Mouse (Mus musculus) adrenal gland, postnatal 25 days (tissue): ENCODE results near the gene B3gnt3. TPM values are rescaled to one million over a fixed set of nuclear protein-coding genes. Genes with fewer than 3 reads are reported as not detected.

Experiments used
- total RNA-seq: library from RNA; stranded (reverse); gene quantifications from 2 replicates; pipeline ENCODE4 v1.2.3, GENCODE M21; 2021

B3gnt3 gene
- total RNA-seq, 1 experiment from 2014 or later: 4.8 TPM

Other genes with a start within 250 kb of the B3gnt3 start
- gene Abhd8, start 238.1 kb downstream of the B3gnt3 start, total RNA-seq: 63.0 and 82.8 TPM in 2 replicates
- 109 and 113 TPM in 2 replicates for gene Mrpl34, start 236.8 kb downstream of the B3gnt3 start, total RNA-seq
- 62.5 and 64.7 TPM in 2 replicates for gene Dda1, start 232.6 kb downstream of the B3gnt3 start, total RNA-seq
- 17.3 and 23.3 TPM in 2 replicates for gene Ano8, start 215.8 kb downstream of the B3gnt3 start, total RNA-seq
- 26.5 and 28.7 TPM in 2 replicates for gene Gtpbp3, start 213.7 kb downstream of the B3gnt3 start, total RNA-seq
- gene Plvap, start 190.0 kb downstream of the B3gnt3 start, total RNA-seq: 167 and 192 TPM in 2 replicates
- not detected in 2 replicates for gene Ccdc194, start 176.1 kb downstream of the B3gnt3 start, total RNA-seq
- gene Bst2, start 164.3 kb downstream of the B3gnt3 start, total RNA-seq: 66.0 and 70.2 TPM in 2 replicates
- 62.3 and 73.7 TPM in 2 replicates for gene Mvb12a, start 158.9 kb downstream of the B3gnt3 start, total RNA-seq
- 5.0 and 8.9 TPM in 2 replicates for gene Tmem221, start 142.9 kb downstream of the B3gnt3 start, total RNA-seq
- 1.1 TPM in 2 replicates for gene Nxnl1, start 135.2 kb downstream of the B3gnt3 start, total RNA-seq
- 156 and 167 TPM in 2 replicates for gene Slc27a1, start 132.9 kb downstream of the B3gnt3 start, total RNA-seq
- gene Pgls, start 109.6 kb downstream of the B3gnt3 start, total RNA-seq: 145 and 153 TPM in 2 replicates
- gene Fam129c, start 104.1 kb downstream of the B3gnt3 start, total RNA-seq: 4.0 TPM in 2 replicates
- 64.6 and 66.2 TPM in 2 replicates for gene Colgalt1, start 90.8 kb downstream of the B3gnt3 start, total RNA-seq
- 8.3 and 8.4 TPM in 2 replicates for gene Unc13a, start 30.0 kb downstream of the B3gnt3 start, total RNA-seq
- gene Jak3, start 25.5 kb downstream of the B3gnt3 start, total RNA-seq: 11.7 and 14.3 TPM in 2 replicates
- 6.1 and 7.8 TPM in 2 replicates for gene Insl3, start 12.6 kb downstream of the B3gnt3 start, total RNA-seq
- gene Fcho1, start 23.9 kb upstream of the B3gnt3 start, total RNA-seq: 2.2 and 2.6 TPM in 2 replicates
- gene Zfp709, start 180.2 kb upstream of the B3gnt3 start, total RNA-seq: 8.3 and 9.0 TPM in 2 replicates
- 8.3 and 9.8 TPM in 2 replicates for gene Zfp882, start 206.8 kb upstream of the B3gnt3 start, total RNA-seq
- 31.3 and 38.1 TPM in 2 replicates for gene Zfp617, start 206.8 kb upstream of the B3gnt3 start, total RNA-seq
- gene Zfp961, start 249.2 kb upstream of the B3gnt3 start, total RNA-seq: 30.8 and 37.1 TPM in 2 replicates